Mouse (Mus musculus) embryonic facial prominence, embryonic 10.5 days (tissue): Measurements from ENCODE around the gene Noa1. TPM values are rescaled to one million over a fixed set of nuclear protein-coding genes. Genes with fewer than 3 reads are reported as not detected.
A peak's percentile ranks its signal among the peaks of the same experiment; 100 is the strongest.

Experiments used
- DNase-seq: peaks from one replicate; pipeline ENCODE4 v3.0.0-alpha.2; 2017; ENCODE audit warnings: low spot score
- H3K27ac ChIP-seq: fragments of 300-500 bp; sonication (generic); replicated peaks from 2 replicates; pipeline ENCODE4 v1.5.1; 2016; ENCODE audit warnings: mild to moderate bottlenecking
- H3K27me3 ChIP-seq: fragments of 300-500 bp; sonication (generic); replicated peaks from 2 replicates; pipeline ENCODE4 v1.6.1; 2016; ENCODE audit warnings: low read depth, mild to moderate bottlenecking; ENCODE audit not compliant: poor library complexity, severe bottlenecking
- H3K36me3 ChIP-seq: fragments of 300-500 bp; sonication (generic); replicated peaks from 2 replicates; pipeline ENCODE4 v1.6.1; 2016; ENCODE audit warnings: mild to moderate bottlenecking, moderate library complexity
- H3K4me1 ChIP-seq: fragments of 300-500 bp; sonication (generic); 2 replicates; pipeline ENCODE4 v1.6.1; 2016
- H3K4me3 ChIP-seq: fragments of 300-500 bp; sonication (generic); 2 replicates; pipeline ENCODE4 v1.5.1; 2016; ENCODE audit warnings: mild to moderate bottlenecking, moderate library complexity
- H3K9me3 ChIP-seq: fragments of 300-500 bp; sonication (generic); 2 replicates; pipeline ENCODE4 v1.6.1; 2016; ENCODE audit warnings: mild to moderate bottlenecking
- WGBS: fragments of 180-500 bp; shearing (Covaris S2); methylation state at CpG from one replicate; pipeline ENCODE4 v1.1.7; 2016; 5-methylcytosine and 5-hydroxymethylcytosine counted together
- polyA plus RNA-seq: library from polyadenylated mRNA; unstranded; fragments of >200 nt; fragmentation: Nextera tagmentation; extraction: Ambion mirVana; gene quantifications from 2 replicates; pipeline ENCODE4 v1.2.1, GENCODE M21; 2016

Gene Noa1
- polyA plus RNA-seq, 1 experiment from 2014 or later: 36.5 TPM

GRCm38 (mm10) chr5:77262105-77262504 lies 47.8 kb downstream of the Noa1 start:
- DNase-seq: no peak
- Histone ChIP-seq H3K4me1 (peaks cover 14% of the 10 kb centered on the region), H3K4me3 (no peak overlapping the region), H3K27me3 (no peaks in the 10 kb centered on the region), H3K9me3 (no peaks in the 10 kb centered on the region), H3K36me3 (no peaks in the 10 kb centered on the region), H3K27ac (no peak overlapping the region)
- 70% methylated on average over 5 of the region's 5 CpGs for WGBS

GRCm38 (mm10) chr5:77261137-77261536 lies 48.7 kb downstream of the Noa1 start:
- Histone ChIP-seq H3K9me3 (no peaks in the 10 kb centered on the region), H3K4me3 (no peak overlapping the region), H3K27me3 (no peaks in the 10 kb centered on the region), H3K36me3 (no peaks in the 10 kb centered on the region), H3K4me1 (peaks cover 14% of the 10 kb centered on the region), H3K27ac (no peak overlapping the region)
- 87% methylated on average over 4 of the region's 4 CpGs for WGBS
- no peak for DNase-seq

- 53% methylated on average over 6 of the region's 6 CpGs for WGBS
- Histone ChIP-seq H3K27me3 (no peaks in the 10 kb centered on the region), H3K27ac (no peak overlapping the region), H3K4me1 (peaks cover 14% of the 10 kb centered on the region), H3K4me3 (no peak overlapping the region), H3K9me3 (no peaks in the 10 kb centered on the region), H3K36me3 (no peaks in the 10 kb centered on the region)
- DNase-seq: no peak
Observed at GRCm38 (mm10) chr5:77260141-77260540, 49.7 kb downstream of the Noa1 start.

- Histone ChIP-seq H3K4me1 (peaks cover 10% of the 10 kb centered on the region), H3K36me3 (no peaks in the 10 kb centered on the region), H3K27me3 (no peaks in the 10 kb centered on the region), H3K27ac (no peak overlapping the region), H3K9me3 (no peaks in the 10 kb centered on the region), H3K4me3 (no peak overlapping the region)
- no peak for DNase-seq
Observed at GRCm38 (mm10) chr5:77259315-77259714, 50.6 kb downstream of the Noa1 start.

GRCm38 (mm10) chr5:77257603-77258002 lies 52.3 kb downstream of the Noa1 start:
- no peak for DNase-seq
- no peaks in the 10 kb centered on the region for H3K9me3 ChIP-seq
- no peak overlapping the region for H3K4me3 ChIP-seq
- 79% methylated on average over 3 of the region's 3 CpGs for WGBS
- no peaks in the 10 kb centered on the region for H3K27me3 ChIP-seq
- no peaks in the 10 kb centered on the region for H3K36me3 ChIP-seq
- H3K27ac ChIP-seq: no peak overlapping the region
- H3K4me1 ChIP-seq: peaks cover 10% of the 10 kb centered on the region

- Histone ChIP-seq H3K4me3 (no peak overlapping the region), H3K27ac (no peak overlapping the region), H3K27me3 (no peaks in the 10 kb centered on the region), H3K36me3 (no peaks in the 10 kb centered on the region), H3K4me1 (0 out of 2 replicates have a peak, but pooled peaks cover 6% of the 10 kb centered on the region), H3K9me3 (no peaks in the 10 kb centered on the region)
- 66% methylated on average over 3 of the region's 3 CpGs for WGBS
- DNase-seq: no peak
Observed at GRCm38 (mm10) chr5:77254402-77254801, 55.5 kb downstream of the Noa1 start.

- 0 out of 2 replicates have a peak, but pooled peaks cover 6% of the 10 kb centered on the region for H3K4me1 ChIP-seq
- H3K9me3 ChIP-seq: no peaks in the 10 kb centered on the region
- no peak overlapping the region for H3K4me3 ChIP-seq
- no peaks in the 10 kb centered on the region for H3K27me3 ChIP-seq
- H3K36me3 ChIP-seq: no peaks in the 10 kb centered on the region
- no peak for DNase-seq
- 80% methylated on average over 1 of the region's 1 CpGs for WGBS
- H3K27ac ChIP-seq: no peak overlapping the region
Observed at GRCm38 (mm10) chr5:77253154-77253553, 56.7 kb downstream of the Noa1 start.

GRCm38 (mm10) chr5:77252115-77252827 lies 57.6 kb downstream of the Noa1 start:
- Histone ChIP-seq H3K9me3 (no peaks in the 10 kb centered on the region), H3K4me3 (no peak overlapping the region), H3K27me3 (no peaks in the 10 kb centered on the region), H3K4me1 (0 out of 2 replicates have a peak, but pooled peaks cover 3% of the 10 kb centered on the region), H3K36me3 (no peaks in the 10 kb centered on the region), H3K27ac (no peak overlapping the region)
- WGBS: 75% methylated on average over 8 of the region's 8 CpGs
- DNase-seq: no peak

GRCm38 (mm10) chr5:77251656-77252055 lies 58.2 kb downstream of the Noa1 start:
- Histone ChIP-seq H3K4me1 (0 out of 2 replicates have a peak, but pooled peaks cover 3% of the 10 kb centered on the region), H3K36me3 (no peaks in the 10 kb centered on the region), H3K4me3 (no peak overlapping the region), H3K9me3 (no peaks in the 10 kb centered on the region), H3K27ac (no peak overlapping the region), H3K27me3 (no peaks in the 10 kb centered on the region)
- WGBS: 54% methylated on average over 5 of the region's 5 CpGs
- DNase-seq: no peak

- DNase-seq: no peak
- no peaks in the 10 kb centered on the region for H3K36me3 ChIP-seq
- no peak overlapping the region for H3K27ac ChIP-seq
- 70% methylated on average over 9 of the region's 9 CpGs for WGBS
- no peaks in the 10 kb centered on the region for H3K27me3 ChIP-seq
- H3K4me1 ChIP-seq: peaks cover 17% of the 10 kb centered on the region
- no peaks in the 10 kb centered on the region for H3K9me3 ChIP-seq
- H3K4me3 ChIP-seq: no peak overlapping the region
Observed at GRCm38 (mm10) chr5:77250083-77250482, 59.8 kb downstream of the Noa1 start.

- Histone ChIP-seq H3K36me3 (no peaks in the 10 kb centered on the region), H3K27ac (peak overlapping the region; percentile 67), H3K9me3 (no peaks in the 10 kb centered on the region), H3K4me1 (peaks cover 19% of the 10 kb centered on the region), H3K27me3 (no peaks in the 10 kb centered on the region), H3K4me3 (peak overlapping the region; percentile 43)
- DNase-seq: peak; percentile 64
- 33% methylated on average over 26 of the region's 26 CpGs for WGBS
Observed at GRCm38 (mm10) chr5:77245787-77246671, 63.9 kb downstream of the Noa1 start.

- H3K4me3 ChIP-seq: peak overlapping the region; percentile 43
- peaks cover 19% of the 10 kb centered on the region for H3K4me1 ChIP-seq
- H3K36me3 ChIP-seq: no peaks in the 10 kb centered on the region
- H3K27ac ChIP-seq: peak overlapping the region; percentile 67
- WGBS: 45% methylated on average over 7 of the region's 7 CpGs
- DNase-seq: no peak
- no peaks in the 10 kb centered on the region for H3K27me3 ChIP-seq
- H3K9me3 ChIP-seq: no peaks in the 10 kb centered on the region
Observed at GRCm38 (mm10) chr5:77245463-77245786, 64.5 kb downstream of the Noa1 start.
